Comparison of ENCODE assay signal across 8 mouse cellular contexts in genomic region chr11:69656617-69657461, GRCm38 (mm10). TPM values are rescaled to one million over a fixed set of nuclear protein-coding genes. Genes with fewer than 3 reads are reported as not detected.
DNase-seq lines count a peak whose midpoint lies in the region; ATAC-seq and TF ChIP-seq lines count a peak whose summit lies in the region.

No protein-coding gene starts in this region.

- peaks cover 83% of the 10 kb centered on the region for H3K36me3 ChIP-seq in G1E (replicated peaks)
- H3K36me3 ChIP-seq in hindbrain, embryonic 11.5 days (ENCODE audit: control insufficient read depth, insufficient read depth, low read length): peaks cover 11% of the 10 kb centered on the region
- H3K36me3 ChIP-seq in liver, embryonic 12.5 days: peaks cover 75% of the 10 kb centered on the region

- no peak overlapping the region for H3K9ac ChIP-seq in hindbrain, embryonic 11.5 days (ENCODE audit: low read depth, low read length)
- H3K9ac ChIP-seq in liver, embryonic 12.5 days: peak overlapping the region; percentile 40

- intact Hi-C loops in gastrocnemius, postnatal 14 days (cut with DNase I; ENCODE audit: low total_unique reads): no loop called here

- ATAC-seq in G1E (ENCODE audit: extremely low read depth, insufficient number of reproducible peaks, low FRiP score, poor library complexity, severe bottlenecking): 0 out of 2 replicates have a peak, but pooled peaks have one; percentile 25
- no peak for ATAC-seq in hindbrain, embryonic 11.5 days (ENCODE audit: low FRiP score)
- ATAC-seq in liver, embryonic 12.5 days: peak; percentile 56; the same call in 1 of the 2 replicates

- no peaks in the 10 kb centered on the region for H3K9me3 ChIP-seq in G1E (replicated peaks)
- no peaks in the 10 kb centered on the region for H3K9me3 ChIP-seq in hindbrain, embryonic 11.5 days (ENCODE audit: control insufficient read depth, low read length)
- no peaks in the 10 kb centered on the region for H3K9me3 ChIP-seq in liver, embryonic 12.5 days (replicated peaks)

- peak; percentile 51 for TF ChIP-seq CTCF in G1E (IDR thresholded peaks at IDR 0.05; ENCODE audit: low read depth, low read length)

- 82% methylated on average over 10 of the region's 10 CpGs for WGBS in hindbrain, embryonic 11.5 days
- 58% methylated on average over 10 of the region's 10 CpGs for WGBS in liver, embryonic 12.5 days (ENCODE audit: insufficient replicate concordance)

- H3K27ac ChIP-seq in hindbrain, embryonic 11.5 days (ENCODE audit: low read depth, low read length): peak overlapping the region; percentile 14; the same call in 1 of the 2 replicates
- peak overlapping the region; percentile 34 for H3K27ac ChIP-seq in liver, embryonic 12.5 days

- DNase-seq in layer of hippocampus, adult 11-12 months (ENCODE audit: low spot score): peak; percentile 49
- no peak for DNase-seq in layer of hippocampus, postnatal 10 days (ENCODE audit: low spot score in 2 of 2)
- peak; percentile 48 for DNase-seq in G1E (ENCODE audit: low spot score)
- DNase-seq in embryo, embryonic 10 days (ENCODE audit: low spot score): peak; percentile 83
- peak; percentile 80 for DNase-seq in hindbrain, embryonic 11.5 days (ENCODE audit: low spot score)
- peak; percentile 60 for DNase-seq in retina, postnatal 7 days (ENCODE audit: low read depth, low spot score)
- DNase-seq in gastrocnemius, postnatal 14 days: no peak

- H3K4me2 ChIP-seq in hindbrain, embryonic 11.5 days (replicated peaks; ENCODE audit: low read depth, low read length): no peak overlapping the region
- H3K4me2 ChIP-seq in liver, embryonic 12.5 days: peak overlapping the region; percentile 30

- H3K27me3 ChIP-seq in G1E (ENCODE audit: insufficient read depth, low read length): no peaks in the 10 kb centered on the region
- H3K27me3 ChIP-seq in hindbrain, embryonic 11.5 days (ENCODE audit: control insufficient read depth, insufficient read depth, low read length): no peaks in the 10 kb centered on the region
- no peaks in the 10 kb centered on the region for H3K27me3 ChIP-seq in liver, embryonic 12.5 days (replicated peaks)

- no peak overlapping the region for H3K4me3 ChIP-seq in G1E (ENCODE audit: low read depth, low read length)
- H3K4me3 ChIP-seq in hindbrain, embryonic 11.5 days (ENCODE audit: low read depth, low read length): no peak overlapping the region
- H3K4me3 ChIP-seq in liver, embryonic 12.5 days: no peak overlapping the region

- peaks cover 68% of the 10 kb centered on the region for H3K4me1 ChIP-seq in G1E (ENCODE audit: insufficient read depth, low read depth, low read length)
- no peaks in the 10 kb centered on the region; the same call in 1 of the 2 replicates for H3K4me1 ChIP-seq in hindbrain, embryonic 11.5 days (replicated peaks; ENCODE audit: control insufficient read depth, insufficient read depth, low read length)
- peaks cover 60% of the 10 kb centered on the region for H3K4me1 ChIP-seq in liver, embryonic 12.5 days

RNA-seq across cellular contexts. Expression of gene Sox15, which starts 1.7 kb away (rescaled TPM):
- not detected for total RNA-seq in layer of hippocampus, postnatal 10 days (2021)
- total RNA-seq in G1E (2014; fragmentation: Nextera tagmentation) (2.1 TPM in 1 of 2 replicates, not detected in the other), G1E (2017) (0.17 TPM in 1 of 2 replicates, not detected in the other)
- polyA plus RNA-seq in G1E (2012): 0.20 and 0.36 TPM in 2 replicates
- not detected in 2 replicates for polyA plus RNA-seq in hindbrain, embryonic 11.5 days (2014; fragmentation: Nextera tagmentation; extraction: Ambion mirVana)
- polyA plus RNA-seq in liver, embryonic 12.5 days (2016; fragmentation: Nextera tagmentation; extraction: Ambion mirVana): not detected in 2 replicates
- not detected for total RNA-seq in gastrocnemius, postnatal 14 days (2021)

RNA-seq across cellular contexts. Expression of gene Mpdu1, which starts 5.6 kb away (rescaled TPM):
- 10 to 100 TPM; 85.9 to 89.9 TPM for total RNA-seq in layer of hippocampus, postnatal 10 days (2021)
- total RNA-seq in G1E (2014; fragmentation: Nextera tagmentation) (27.0 and 31.1 TPM in 2 replicates), G1E (2017) (43.4 and 63.6 TPM in 2 replicates)
- 22.7 and 24.9 TPM in 2 replicates for polyA plus RNA-seq in G1E (2012)
- 28.0 and 45.3 TPM in 2 replicates for polyA plus RNA-seq in hindbrain, embryonic 11.5 days (2014; fragmentation: Nextera tagmentation; extraction: Ambion mirVana)
- 38.2 and 39.4 TPM in 2 replicates for polyA plus RNA-seq in liver, embryonic 12.5 days (2016; fragmentation: Nextera tagmentation; extraction: Ambion mirVana)
- 10 to 100 TPM; 11.8 to 12.1 TPM for total RNA-seq in gastrocnemius, postnatal 14 days (2021)

RNA-seq across cellular contexts. Expression of gene Cd68, which starts 9.1 kb away (rescaled TPM):
- total RNA-seq in layer of hippocampus, postnatal 10 days (2021): 10 to 100 TPM in 1 of 2 experiments, 1 to 10 TPM in 1; 8.4 to 11.5 TPM
- total RNA-seq in G1E (2014; fragmentation: Nextera tagmentation): 3.5 TPM in 1 of 2 replicates, not detected in the other
- 5.0 and 6.1 TPM in 2 replicates for total RNA-seq in G1E (2017)
- polyA plus RNA-seq in G1E (2012): 2.2 and 2.3 TPM in 2 replicates
- 8.2 and 8.7 TPM in 2 replicates for polyA plus RNA-seq in hindbrain, embryonic 11.5 days (2014; fragmentation: Nextera tagmentation; extraction: Ambion mirVana)
- 14.5 and 15.0 TPM in 2 replicates for polyA plus RNA-seq in liver, embryonic 12.5 days (2016; fragmentation: Nextera tagmentation; extraction: Ambion mirVana)
- 1 to 10 TPM; 4.0 to 4.6 TPM for total RNA-seq in gastrocnemius, postnatal 14 days (2021)

RNA-seq across cellular contexts. Expression of gene Eif4a1, which starts 15.4 kb away (rescaled TPM):
- total RNA-seq in layer of hippocampus, postnatal 10 days (2021): 100 to 1,000 TPM; 492 to 501 TPM
- total RNA-seq in G1E (2014; fragmentation: Nextera tagmentation): 986 and 993 TPM in 2 replicates
- total RNA-seq in G1E (2017): 986 and 1,008 TPM in 2 replicates
- 197 and 231 TPM in 2 replicates for polyA plus RNA-seq in G1E (2012)
- polyA plus RNA-seq in hindbrain, embryonic 11.5 days (2014; fragmentation: Nextera tagmentation; extraction: Ambion mirVana): 891 and 905 TPM in 2 replicates
- 393 and 408 TPM in 2 replicates for polyA plus RNA-seq in liver, embryonic 12.5 days (2016; fragmentation: Nextera tagmentation; extraction: Ambion mirVana)
- 100 to 1,000 TPM; 141 to 170 TPM for total RNA-seq in gastrocnemius, postnatal 14 days (2021)

RNA-seq across cellular contexts. Expression of gene Fxr2, which starts 24.0 kb away (rescaled TPM):
- total RNA-seq in layer of hippocampus, postnatal 10 days (2021): 100 to 1,000 TPM in 1 of 2 experiments, 10 to 100 TPM in 1; 99.2 to 103 TPM
- 90.1 and 92.9 TPM in 2 replicates for total RNA-seq in G1E (2014; fragmentation: Nextera tagmentation)
- 44.9 and 53.6 TPM in 2 replicates for total RNA-seq in G1E (2017)
- polyA plus RNA-seq in G1E (2012): 77.8 and 82.4 TPM in 2 replicates
- polyA plus RNA-seq in hindbrain, embryonic 11.5 days (2014; fragmentation: Nextera tagmentation; extraction: Ambion mirVana): 30.1 and 31.3 TPM in 2 replicates
- 22.5 and 23.4 TPM in 2 replicates for polyA plus RNA-seq in liver, embryonic 12.5 days (2016; fragmentation: Nextera tagmentation; extraction: Ambion mirVana)
- total RNA-seq in gastrocnemius, postnatal 14 days (2021): 10 to 100 TPM; 55.3 to 66.5 TPM

Comparison
In these comparisons a context has a peak if more than half of its experiments do, and no peak if none do; other contexts are left out.
1. DNase-seq: peak in layer of hippocampus, adult 11-12 months (single experiment), G1E (single experiment), embryo, embryonic 10 days (single experiment), hindbrain, embryonic 11.5 days (single experiment) and retina, postnatal 7 days (single experiment); none in layer of hippocampus, postnatal 10 days (0 of 2) and gastrocnemius, postnatal 14 days (single experiment).